Mouse (Mus musculus): ENCODE results near the gene Ndufa4l2. TPM values are rescaled to one million over a fixed set of nuclear protein-coding genes. Genes with fewer than 3 reads are reported as not detected.

The Ndufa4l2 gene
- total RNA-seq, 2 experiments from 2014 or later = 2.1 to 4.9 TPM

DNA sequence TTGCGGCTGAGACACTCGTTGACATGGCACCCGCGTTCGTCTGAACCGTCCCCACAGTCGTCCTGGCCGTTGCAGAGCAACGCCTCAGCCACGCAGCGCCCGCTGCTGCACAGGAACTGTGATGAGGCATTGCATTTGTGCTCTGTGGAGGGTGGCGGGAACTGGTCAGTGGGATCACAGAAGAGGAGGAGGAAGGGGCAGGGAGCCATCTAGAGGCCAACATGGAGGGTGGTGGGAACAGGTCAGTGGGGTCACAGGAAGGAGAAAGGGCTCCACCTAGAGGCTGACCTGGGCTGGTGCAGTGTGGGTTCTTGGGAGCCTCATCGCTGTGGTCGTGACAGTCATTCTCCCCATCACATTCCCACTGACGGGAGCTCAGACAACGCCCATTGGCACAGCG, 40.9 kb downstream of the Ndufa4l2 start:
- intact Hi-C loops (cut with DNase I) = no loop called here
- no peak for DNase-seq (ENCODE audit: low spot score in 2 of 2)

DNA sequence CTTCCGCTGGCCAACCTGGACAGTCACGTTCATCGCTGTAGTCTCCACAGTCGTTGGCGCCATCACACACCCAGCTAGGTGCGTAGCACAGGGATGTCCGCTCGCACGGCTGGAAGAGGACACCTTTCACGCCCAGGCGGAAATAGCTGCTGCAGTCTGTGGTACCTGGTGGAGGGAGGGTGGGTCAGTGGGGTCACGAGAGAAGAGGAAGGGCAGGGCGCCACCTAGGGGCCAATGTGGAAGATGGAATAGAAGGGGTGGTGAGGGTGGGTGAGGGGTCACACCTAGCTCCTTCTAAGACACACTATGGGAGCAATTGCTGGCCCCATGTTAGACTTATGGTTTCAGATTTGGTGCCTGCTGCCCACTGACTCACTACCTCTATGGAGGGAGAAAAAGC, 42.6 kb downstream of the Ndufa4l2 start:
- no peak for DNase-seq (ENCODE audit: low spot score in 2 of 2)
- intact Hi-C loops (cut with DNase I) = no loop called here

DNA sequence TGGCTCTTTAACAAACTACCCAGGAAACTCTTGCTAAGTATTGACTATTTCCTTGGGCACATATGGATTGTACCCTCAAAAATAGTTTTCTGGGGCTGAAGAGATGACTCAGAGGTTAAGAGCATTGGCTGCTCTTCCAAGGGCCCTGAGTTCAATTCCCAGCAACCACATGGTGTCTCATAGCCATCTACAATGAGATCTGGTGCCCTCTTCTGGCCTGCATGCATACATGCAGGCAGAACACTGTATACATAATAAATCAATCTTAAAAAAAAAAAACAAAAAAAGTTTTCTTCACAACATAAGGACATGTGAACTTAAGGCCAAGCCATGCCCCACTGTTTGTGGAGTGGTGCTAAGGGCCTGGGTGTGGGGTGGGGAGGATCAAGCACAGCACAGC, 46.4 kb downstream of the Ndufa4l2 start:
- intact Hi-C loops (cut with DNase I) = no loop called here

DNA sequence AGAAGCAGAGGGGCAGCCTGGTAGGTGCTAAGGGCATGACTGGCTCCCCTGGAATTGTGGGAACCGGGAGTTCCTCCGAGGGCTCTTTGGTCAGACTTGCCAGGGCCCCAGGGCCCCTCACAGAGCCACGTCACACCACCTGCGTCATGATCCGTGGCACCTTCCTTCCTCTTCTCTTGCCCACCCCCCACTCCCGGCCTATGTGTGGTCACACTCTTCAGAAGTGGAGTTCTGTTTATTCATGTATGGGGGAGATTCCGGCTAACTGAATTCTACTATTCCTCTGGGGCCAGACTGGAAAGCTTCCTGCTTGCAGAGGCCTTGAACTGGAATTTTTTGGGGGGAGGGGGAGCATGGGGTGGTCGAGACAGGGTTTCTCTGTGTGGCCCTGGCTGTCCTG, 49.1 kb downstream of the Ndufa4l2 start:
- DNase-seq (ENCODE audit: low spot score in 2 of 2) = no peak

More for the DNA sequence above, 46.4 kb downstream of the Ndufa4l2 start:
- no peak for DNase-seq (ENCODE audit: low spot score in 2 of 2)

DNA sequence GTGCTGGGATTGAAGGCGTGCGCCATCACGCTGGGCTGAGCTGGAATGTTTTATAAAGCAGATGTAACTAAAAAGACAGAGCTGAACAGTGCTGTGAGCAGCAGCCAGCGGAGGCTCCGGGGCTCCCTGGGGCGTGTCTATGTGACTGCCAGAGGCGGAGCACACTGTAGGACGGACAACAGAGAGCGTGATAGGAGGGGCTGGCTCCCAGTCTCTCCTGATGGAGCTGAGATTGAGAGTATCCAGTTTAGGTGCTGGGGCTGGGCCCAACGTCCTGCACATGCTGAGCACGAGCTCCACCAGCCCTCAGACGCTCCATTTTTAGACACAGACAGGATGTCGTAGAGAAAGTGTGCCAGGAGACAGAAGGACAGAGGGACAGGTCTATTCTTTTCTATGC, 49.5 kb downstream of the Ndufa4l2 start:
- peak; percentile 38 to 40 for DNase-seq (ENCODE audit: low spot score in 2 of 2)

More for the DNA sequence above, 49.1 kb downstream of the Ndufa4l2 start:
- intact Hi-C loops (cut with DNase I) = no loop called here

More for the DNA sequence above, 49.5 kb downstream of the Ndufa4l2 start:
- intact Hi-C loops (cut with DNase I) = no loop called here

Other genes starting within 250 kb of the Ndufa4l2 start
- 100 to 1,000 TPM; 267 to 287 TPM for gene Dctn2, start 248.6 kb upstream of the Ndufa4l2 start, total RNA-seq (2021)
- gene Mbd6, start 225.9 kb upstream of the Ndufa4l2 start, total RNA-seq (2021) = 10 to 100 TPM; 32.9 to 54.4 TPM
- gene Mars, start 203.2 kb upstream of the Ndufa4l2 start, total RNA-seq (2021) = 10 to 100 TPM; 54.9 to 60.1 TPM
- gene Arhgap9, start 193.0 kb upstream of the Ndufa4l2 start, total RNA-seq (2021) = 1 to 10 TPM in 1 of 2 experiments, under 1 TPM in 1; 0.94 to 1.1 TPM
- 1 to 10 TPM; 1.9 to 2.9 TPM for gene Gli1, start 173.0 kb upstream of the Ndufa4l2 start, total RNA-seq (2021)
- gene Inhbe, start 160.6 kb upstream of the Ndufa4l2 start, total RNA-seq (2021) = under 1 TPM; 0.15 to 0.20 TPM
- not detected for gene Inhbc, start 144.5 kb upstream of the Ndufa4l2 start, total RNA-seq (2021)
- 100 to 1,000 TPM; 348 to 365 TPM for gene R3hdm2, start 134.6 kb upstream of the Ndufa4l2 start, total RNA-seq (2021)
- gene Stac3, start 13.3 kb upstream of the Ndufa4l2 start, total RNA-seq (2021) = 1 to 10 TPM; 1.7 to 2.9 TPM
- gene Shmt2, start 7.5 kb downstream of the Ndufa4l2 start, total RNA-seq (2021) = 10 to 100 TPM; 22.8 to 29.9 TPM
- 1 to 10 TPM; 6.0 to 7.6 TPM for gene Nxph4, start 19.6 kb downstream of the Ndufa4l2 start, total RNA-seq (2021)
- gene Lrp1, start 106.2 kb downstream of the Ndufa4l2 start, total RNA-seq (2021) = 100 to 1,000 TPM; 285 to 320 TPM
- gene Stat6, start 128.0 kb downstream of the Ndufa4l2 start, total RNA-seq (2021) = 10 to 100 TPM in 1 of 2 experiments, 1 to 10 TPM in 1; 9.0 to 12.7 TPM
- gene Nemp1, start 151.9 kb downstream of the Ndufa4l2 start, total RNA-seq (2021) = 1 to 10 TPM; 3.5 to 3.9 TPM
- 10 to 100 TPM; 39.7 to 40.5 TPM for gene Nab2, start 153.6 kb downstream of the Ndufa4l2 start, total RNA-seq (2021)
- under 1 TPM; 0.49 to 0.59 TPM for gene Myo1a, start 190.2 kb downstream of the Ndufa4l2 start, total RNA-seq (2021)
- gene Tac2, start 209.5 kb downstream of the Ndufa4l2 start, total RNA-seq (2021) = 10 to 100 TPM; 15.5 to 17.5 TPM
- gene Zbtb39, start 224.6 kb downstream of the Ndufa4l2 start, total RNA-seq (2021) = 1 to 10 TPM; 8.8 to 9.6 TPM
- 1 to 10 TPM; 1.5 to 1.6 TPM for gene Gpr182, start 236.8 kb downstream of the Ndufa4l2 start, total RNA-seq (2021)
- under 1 TPM; 0.15 to 0.36 TPM for gene Rdh1, start 244.8 kb downstream of the Ndufa4l2 start, total RNA-seq (2021)
- under 1 TPM; 0.57 to 0.66 TPM for gene Rdh16f1, start 244.8 kb downstream of the Ndufa4l2 start, total RNA-seq (2021)